Mouse (Mus musculus): ENCODE measurements around the gene Aebp2. TPM values are rescaled to one million over a fixed set of nuclear protein-coding genes. Genes with fewer than 3 reads are reported as not detected.
A peak's percentile ranks its signal among the peaks of the same experiment; 100 is the strongest.
"Not testable (repeated sequence)": the region's sequence is repeated elsewhere in the genome, so short reads cannot be mapped to it uniquely, and the experiment has no call there.

Aebp2 gene
- 32.5 and 38.1 TPM in 2 replicates for polyA plus RNA-seq (2012; rRNA removed)

DNA sequence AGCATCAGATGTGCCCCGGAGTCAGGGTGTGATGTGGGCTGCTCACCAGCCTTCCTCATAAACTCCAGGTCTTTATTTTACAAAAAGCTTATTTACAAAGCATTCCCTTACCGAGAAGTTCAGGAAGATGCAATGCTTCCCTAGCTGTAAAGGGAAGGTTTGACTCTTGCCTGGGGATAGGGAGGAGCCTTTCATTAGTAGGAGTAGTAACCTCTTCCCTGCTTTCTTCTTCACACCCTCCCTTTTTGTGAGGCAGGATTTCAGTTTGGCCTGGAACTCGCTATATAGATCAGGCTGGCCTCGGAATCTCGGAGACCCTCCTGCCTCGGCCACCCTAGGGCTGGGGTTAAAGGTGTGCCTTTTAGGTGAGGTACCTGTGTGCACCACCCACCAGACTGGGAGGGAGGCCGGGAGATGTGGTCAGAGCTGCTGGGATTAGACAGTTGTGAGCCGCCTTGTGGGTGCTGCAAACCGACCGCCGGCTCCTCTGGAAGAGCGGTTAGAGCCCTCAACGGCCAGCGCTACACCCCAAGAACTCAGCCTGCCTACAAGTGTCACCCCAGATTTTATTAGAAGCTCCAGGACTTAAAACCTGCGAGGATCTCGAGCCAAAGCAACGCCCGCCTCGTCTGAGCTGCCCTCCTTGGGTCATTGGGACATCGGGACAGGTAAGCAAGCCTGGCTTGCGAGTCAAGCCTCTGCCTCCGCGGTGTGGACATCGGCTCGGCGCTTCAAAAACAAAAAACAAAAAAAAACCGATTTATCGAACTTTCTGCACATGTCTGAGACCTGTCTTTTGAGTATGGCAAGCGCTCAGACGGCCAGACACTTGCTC, at the start of gene Aebp2:
Gene Aebp2, plus strand, starts transcription at position 273 of the 835 bp plus-strand sequence.
- DNase-seq (ENCODE audit: low spot score) = peak; percentile 27

DNA sequence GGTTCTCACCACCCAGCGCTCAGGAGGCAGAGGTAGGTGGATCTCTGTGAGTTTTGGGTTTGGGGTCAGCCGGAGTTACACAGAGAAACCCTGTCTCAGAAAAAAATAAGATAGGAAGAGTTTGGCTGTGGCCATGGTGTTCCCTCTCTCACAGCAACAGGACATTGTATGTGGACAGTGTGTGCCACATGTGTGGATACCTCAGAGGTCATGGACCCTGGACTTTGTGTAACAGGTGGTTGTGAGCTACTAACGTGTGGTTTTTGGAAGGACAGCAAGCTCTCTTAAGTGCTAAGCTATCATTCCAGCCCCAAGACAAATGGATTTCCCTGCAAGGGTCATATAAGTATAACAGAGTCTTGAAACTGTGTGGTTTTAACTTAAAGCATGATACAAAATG, 47.5 kb upstream of the Aebp2 start:
- DNase-seq (ENCODE audit: low spot score) = no peak

DNA sequence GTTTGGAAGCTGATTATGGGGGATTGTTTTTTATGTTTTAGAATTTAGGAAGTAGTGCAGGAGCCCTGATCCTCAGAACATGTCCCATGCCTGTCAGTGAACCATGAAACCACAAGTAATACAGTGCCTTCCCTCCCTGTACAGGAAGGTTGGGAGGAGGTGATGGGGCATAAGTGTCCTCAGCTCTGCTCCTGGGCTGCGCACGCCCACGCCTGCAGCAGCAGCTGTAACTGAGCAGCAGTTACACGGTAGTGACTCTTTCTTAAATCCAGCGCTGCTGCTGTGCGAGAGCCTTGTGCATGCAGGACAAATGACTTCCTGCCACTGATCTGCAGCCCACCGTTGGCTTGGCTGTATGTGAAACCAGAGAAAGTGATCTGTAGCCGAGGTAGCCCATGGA, 46.3 kb upstream of the Aebp2 start:
- DNase-seq (ENCODE audit: low spot score) = no peak

DNA sequence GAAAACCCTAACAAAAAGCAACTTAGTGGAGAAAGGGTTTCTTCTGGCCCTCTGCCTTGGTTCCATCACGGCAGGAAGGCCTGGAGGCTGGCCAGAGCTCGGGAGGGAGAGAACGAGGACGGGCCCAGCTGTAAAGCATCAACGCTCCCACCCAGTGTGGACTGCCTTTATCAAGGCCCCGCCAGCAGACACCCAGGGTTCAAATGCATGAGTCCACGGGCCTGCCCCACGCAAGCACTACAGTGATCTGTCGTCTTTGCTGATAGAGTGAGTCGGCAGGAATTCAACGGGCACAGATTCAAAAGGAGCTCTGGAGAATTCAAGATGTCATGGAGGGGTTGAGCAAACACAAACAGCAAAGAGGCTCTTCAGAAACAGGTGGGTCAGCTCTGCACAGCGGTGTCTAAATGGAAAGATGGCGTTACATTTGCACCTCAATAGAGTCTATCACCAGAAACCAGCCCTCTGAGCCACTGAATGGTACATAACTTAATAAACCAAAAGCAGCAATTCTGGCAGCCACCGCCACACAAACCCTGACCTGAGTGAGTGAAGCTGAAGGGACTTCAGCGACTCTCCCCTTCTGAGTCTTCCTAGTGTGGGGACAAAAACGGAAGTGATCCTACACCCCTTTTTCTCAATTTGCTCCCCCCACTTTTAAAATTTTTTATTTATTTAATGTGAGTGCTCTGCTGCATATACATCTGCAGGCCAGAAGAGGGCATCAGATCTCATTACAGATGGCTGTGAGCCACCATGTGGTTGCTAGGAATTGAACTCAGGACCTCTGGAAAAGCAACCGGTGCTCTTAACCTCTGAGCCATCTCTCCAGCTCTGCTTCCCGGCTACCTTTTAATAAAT, 45.3 kb upstream of the Aebp2 start:
- no peak for DNase-seq (ENCODE audit: low spot score)

DNA sequence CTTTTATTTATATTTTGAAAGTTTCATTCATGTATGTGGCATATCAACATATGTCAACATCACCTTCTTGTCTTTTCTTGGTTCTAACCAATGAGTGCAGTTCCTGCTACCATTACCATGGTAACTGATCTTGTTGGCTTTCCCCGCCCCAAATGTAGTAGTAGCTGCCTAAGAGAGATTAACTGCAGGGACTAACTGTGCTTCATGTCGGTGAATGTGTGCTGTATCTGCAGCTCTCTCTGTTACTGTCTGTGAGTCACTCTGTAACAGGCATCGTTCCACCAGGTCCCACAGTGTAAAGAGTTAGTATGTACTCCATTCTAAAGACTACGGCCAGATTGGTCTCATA, 44.7 kb upstream of the Aebp2 start:
- no peak for DNase-seq (ENCODE audit: low spot score)

DNA sequence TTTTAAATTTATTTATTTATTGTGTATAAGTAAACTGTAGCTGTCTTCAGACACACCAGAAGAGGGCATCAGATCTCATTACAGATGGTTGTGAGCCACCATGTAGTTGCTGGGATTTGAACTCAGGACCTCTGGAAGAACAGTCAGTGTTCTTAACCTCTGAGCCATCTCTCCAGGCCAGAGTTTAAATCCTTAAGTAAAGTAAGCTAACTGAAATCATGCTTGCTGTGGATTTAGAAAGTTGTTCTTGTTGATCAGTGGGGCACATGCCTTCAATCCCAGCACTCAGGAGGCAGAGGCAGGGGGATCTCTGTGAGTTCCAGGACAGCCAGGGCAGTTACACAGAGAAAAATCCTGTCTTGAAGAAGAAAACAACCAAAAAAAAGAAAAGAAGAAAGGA, 43.5 kb upstream of the Aebp2 start:
- DNase-seq (ENCODE audit: low spot score) = not testable (repeated sequence)

DNA sequence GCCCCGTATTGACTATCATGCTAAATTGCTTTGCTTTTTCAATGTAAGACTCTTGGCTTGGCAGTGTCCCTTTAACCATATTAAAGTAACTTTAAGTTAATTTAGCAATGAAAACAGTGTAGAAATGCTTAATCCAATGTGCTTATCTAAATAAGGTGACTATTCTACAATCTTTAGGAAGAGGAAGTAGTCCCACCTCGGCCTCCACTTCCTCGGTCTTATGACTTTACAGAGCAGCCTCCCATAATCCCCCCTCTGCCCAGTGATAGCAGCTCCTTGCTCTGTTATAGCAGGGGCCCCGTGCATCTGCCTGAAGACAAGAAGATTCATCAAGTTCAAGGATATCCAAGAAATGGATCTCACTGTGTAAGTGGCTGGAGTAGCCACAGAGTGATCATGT, 42.3 kb upstream of the Aebp2 start:
- DNase-seq (ENCODE audit: low spot score) = no peak

DNA sequence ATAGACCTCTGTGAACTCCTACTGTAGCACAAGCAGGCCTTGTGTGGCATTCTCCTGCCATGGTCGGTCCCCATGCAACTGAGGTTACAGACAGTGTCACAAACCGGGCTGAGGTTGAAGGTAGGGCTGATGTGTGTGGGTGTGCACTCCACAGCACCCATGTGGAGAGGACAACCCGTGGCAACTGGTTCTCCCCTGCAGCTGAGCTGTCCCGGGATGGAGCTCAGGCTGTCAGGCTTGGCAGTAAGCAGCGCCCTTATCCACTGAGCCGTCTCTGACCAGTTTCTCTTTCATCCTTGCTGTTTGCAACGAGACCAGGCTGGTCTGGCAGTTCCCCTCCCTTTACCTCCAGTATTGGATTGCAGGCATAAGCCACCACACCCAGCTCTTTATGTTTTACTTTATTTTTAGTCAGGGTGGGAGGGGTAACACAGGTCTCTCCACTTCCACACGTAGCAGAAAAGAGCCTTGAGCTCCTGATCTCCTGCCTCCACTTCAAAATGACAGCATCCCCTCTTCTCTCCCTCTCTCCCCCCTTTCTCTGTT, 35.7 kb upstream of the Aebp2 start:
- DNase-seq (ENCODE audit: low spot score) = no peak

DNA sequence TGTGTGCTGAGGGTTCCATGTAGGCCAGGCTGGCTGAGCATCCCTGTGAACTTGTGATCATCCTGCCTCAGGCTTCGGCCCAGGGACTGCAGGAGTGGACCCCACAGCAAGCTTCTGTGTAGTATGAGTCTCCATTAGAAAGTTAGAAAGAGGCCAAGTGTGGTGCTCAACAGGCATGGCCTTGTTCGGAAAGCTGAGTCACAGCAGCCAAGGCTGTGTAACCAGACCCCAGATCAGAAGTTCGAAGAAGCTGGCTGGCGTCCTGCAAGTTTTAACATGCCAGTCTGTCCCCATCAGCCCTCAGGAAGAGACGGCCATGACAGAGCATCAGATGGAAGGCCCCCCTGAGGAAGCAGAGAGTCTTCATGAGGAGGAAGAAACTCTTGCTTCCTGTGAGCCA, 31.1 kb upstream of the Aebp2 start:
- DNase-seq (ENCODE audit: low spot score) = no peak

DNA sequence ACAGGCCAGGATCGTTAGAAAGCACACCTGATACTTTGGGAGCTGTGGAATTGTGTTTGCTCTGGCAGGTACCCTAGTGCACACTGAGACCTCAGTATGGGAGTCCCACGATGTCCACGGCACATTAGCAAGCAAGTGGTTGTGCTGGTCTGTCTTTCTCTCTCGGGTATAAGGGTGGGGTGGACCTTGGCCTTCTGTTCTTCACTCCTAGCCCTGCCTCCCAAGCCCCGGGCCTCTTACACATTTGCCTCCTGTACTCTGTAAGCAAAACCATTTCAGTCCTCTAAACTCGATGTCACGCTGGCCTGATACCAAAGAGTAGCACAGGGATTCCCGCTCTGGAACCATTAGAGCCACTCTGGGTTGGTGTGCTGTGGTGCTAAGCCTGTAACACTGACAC, 29.8 kb upstream of the Aebp2 start:
- no peak for DNase-seq (ENCODE audit: low spot score)

DNA sequence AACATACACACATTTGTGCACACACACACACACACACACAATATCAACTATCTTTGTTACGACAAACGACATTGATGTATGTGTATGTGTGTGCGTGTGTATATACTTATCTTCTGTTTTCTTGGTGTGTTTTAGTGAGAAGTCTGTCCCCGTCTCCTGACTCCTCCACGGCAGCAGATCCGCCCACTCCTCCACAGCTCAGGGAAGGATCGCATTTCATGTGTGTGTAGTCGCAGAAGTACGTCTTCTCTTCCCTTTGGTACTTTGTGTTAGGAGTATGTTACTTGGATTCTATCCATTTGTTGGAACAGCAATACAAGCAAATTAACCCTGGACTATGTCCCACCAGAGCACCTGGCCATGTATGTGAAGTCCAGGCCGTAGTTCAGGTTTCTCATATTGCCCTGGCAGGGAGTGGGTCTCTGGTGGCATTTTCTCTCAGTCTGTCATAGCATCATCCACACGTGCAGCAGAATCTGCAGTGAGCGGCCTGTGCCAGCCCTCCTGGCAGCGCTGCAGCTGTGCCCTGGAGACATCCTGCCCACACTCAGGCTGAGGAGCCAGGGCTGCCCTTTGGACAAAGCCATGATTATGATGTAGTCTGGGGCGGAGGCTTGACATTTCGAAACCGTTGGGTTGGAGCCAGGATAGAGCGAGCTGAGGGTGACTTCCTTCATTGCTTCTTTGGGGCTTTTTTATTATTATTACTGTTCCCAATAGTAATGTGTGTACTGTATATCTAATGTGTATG, 28.9 kb upstream of the Aebp2 start:
- DNase-seq (ENCODE audit: low spot score) = peak; percentile 36

DNA sequence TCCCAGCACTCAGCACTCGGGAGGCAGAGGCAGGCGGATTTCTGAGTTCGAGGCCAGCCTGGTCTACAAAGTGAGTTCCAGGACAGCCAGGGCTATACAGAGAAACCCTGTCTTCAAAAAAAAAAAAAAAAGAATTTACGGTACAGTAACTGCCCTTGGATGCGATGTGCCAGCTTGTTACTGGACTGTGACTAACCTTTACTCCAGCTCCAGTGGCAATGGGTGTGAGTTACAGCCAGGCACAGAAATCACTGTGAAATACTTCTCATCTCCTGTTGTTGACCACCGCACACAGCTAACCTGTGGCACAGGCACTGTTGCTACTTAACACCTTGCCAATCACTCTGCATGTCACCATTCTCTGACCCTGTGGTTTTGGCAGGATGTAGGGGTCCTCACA, 26.9 kb upstream of the Aebp2 start:
- DNase-seq (ENCODE audit: low spot score) = not testable (repeated sequence)

DNA sequence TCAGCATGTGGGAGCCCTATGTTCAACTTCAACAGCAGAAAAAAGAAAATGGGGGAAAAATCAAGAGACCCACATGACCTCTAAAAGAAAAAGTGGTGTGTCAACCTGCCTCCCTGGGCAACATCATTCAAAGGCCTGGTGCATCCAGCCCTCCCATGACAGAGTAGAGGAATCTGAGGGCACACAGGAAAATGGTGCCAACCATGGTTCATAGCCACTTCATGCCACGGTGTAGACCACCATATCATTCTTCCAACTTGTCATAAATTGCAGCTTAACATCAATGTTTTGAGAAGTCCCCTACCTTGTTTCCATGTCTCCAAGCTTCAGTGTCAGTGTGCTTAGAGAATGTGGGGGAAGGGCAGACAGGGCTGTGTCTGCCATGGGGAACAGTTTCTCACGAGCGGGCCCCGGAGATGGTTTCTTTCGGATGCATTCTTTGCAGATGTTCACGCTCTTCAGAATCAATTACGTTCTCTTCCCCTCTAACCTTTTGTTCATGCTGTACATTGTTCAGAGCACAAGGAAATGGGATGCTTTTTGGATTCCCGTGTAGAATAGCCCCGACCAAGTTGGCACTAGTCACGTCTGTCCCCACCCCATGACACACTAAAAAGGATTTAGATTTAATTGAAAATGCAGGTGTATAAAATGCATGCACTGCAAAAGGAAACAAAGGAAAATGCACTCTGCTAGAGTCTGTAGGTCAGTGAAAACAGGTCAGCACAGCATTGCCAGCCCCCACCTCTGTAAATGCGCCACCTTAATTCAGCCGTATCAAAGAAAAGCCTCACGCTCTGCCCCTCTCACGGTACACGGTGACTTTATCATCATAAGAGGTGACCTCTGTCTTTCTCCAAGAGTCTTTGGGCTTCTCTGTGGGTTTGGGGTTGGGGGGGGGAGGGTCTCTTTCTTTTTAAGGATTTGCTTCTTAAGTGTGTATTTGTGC, 24.8 kb upstream of the Aebp2 start:
- no peak for DNase-seq (ENCODE audit: low spot score)

DNA sequence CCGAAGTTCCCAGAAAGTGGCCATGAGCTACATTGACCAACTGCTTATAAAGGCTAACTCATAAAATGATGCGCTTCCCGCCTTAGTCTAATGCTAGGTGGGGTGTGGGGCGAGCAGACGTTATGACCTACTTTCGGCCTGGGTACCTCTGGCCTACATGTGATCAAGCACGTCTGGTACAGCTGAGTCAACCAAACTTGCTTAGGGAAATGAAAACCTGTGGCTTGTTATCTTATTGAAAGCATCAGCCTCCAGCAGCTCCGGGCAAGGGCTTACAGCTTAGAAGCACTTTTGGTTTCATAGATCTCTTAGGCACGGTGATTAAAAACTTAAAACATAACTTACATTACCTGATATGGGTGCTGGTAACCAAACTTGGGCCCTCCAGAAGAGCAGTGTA, 23.9 kb upstream of the Aebp2 start:
- DNase-seq (ENCODE audit: low spot score) = no peak

DNA sequence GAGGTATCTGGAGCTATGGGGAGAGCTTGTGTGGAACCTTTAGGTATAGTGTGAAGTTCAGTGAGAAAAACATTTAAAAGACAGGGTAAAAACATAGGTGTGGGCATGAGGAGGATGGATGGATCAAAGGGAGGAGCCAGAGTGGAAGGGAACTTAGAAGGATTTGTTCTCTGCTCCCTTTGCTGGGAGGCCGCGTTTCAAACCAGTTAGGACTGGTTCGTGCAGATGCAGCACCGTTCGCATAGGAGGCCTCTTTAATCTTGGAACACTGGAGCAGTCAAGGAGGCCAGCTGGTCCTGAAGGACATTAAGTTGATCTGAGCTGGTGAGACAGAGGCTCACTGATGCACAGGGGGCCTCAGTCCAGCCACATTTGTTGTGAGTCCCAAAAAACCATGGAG, 23.1 kb upstream of the Aebp2 start:
- DNase-seq (ENCODE audit: low spot score) = no peak

DNA sequence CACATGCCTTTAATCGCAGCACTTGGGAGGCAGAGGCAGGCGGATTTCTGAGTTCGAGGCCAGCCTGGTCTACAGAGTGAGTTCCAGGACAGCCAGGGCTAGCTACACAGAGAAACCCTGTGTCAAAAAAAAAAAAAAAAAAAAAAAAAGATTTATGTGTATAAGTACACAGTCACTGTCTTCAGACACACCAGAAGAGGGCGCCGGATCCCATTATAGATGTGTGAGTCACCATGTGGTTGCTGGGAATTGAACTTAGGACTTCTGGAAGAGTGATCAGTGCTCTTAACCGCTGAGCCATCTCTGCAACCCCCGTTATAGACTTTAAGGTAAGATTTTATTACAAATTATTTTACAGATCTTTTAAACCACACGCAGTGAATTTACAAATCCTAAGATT, 21.8 kb upstream of the Aebp2 start:
- DNase-seq (ENCODE audit: low spot score) = not testable (repeated sequence)

DNA sequence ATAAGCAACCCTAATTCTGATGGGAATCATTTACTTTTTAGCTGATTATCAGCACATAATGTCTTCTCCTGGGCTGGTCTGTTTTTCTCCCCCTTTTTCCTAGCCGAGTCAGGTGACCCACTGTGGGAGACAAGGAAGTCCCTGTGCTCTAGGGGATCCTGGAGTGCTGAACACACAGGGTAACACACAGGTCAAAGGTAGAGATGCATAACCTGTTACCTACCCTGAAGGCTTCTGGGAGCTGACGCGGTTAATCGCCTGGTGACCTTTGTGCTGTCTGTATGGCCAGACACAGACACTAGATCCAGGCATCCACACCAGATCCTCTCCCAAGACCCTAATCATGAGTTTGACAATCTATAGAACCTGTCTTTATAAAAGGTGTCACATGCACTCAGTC, 21.3 kb upstream of the Aebp2 start:
- no peak for DNase-seq (ENCODE audit: low spot score)

DNA sequence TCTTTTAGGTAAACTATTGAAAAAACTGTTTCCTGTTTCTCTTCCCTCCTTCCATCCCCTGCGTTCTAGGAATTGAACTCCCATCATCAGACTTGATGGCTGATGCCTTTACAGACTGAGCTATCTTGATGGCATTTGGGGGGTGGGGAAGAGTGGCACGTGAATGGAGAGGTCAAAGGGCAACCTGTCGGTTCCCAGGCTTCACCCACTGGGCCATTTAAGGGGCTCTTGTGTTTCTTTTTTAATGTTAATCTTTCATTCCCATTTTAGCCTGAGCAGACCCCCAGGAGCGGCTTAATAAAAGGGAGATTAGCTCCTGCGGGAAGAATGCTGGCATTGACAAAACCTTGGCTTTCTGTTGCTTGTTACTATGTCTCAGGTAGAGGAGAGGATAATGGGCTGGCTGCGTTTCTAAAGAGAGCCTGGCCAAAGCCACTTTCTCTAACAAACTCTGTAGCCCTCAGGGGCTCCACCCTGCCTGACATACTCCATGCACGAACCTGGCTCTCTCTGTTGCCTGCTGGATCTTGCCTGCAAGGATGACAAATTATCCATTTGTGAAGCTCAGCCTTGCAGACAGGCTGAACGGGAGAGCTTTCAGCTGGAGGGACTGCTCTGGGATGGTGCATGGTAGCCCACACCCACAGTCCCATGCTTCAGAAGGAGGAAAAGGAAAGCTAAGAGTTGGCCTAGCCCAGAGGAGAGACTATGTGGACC, 19.1 kb upstream of the Aebp2 start:
- no peak for DNase-seq (ENCODE audit: low spot score)

DNA sequence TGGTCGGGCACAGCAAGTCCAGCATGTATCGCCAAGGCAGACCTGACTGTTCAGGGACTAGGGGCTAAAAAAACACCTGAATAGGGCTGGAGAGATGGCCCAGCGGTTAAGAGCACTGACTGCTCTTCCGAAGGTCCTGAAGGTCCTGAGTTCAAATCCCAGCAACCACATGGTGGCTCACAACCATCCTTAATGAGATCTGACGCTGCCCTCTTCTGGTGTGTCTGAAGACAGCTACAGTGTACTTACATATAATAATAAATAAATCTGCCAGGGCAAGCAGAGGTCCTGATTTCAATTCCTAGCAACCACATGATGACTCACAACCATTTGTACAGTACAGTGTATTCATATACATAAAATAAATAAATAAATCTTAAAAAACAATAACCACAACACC, 17.3 kb upstream of the Aebp2 start:
- not testable (repeated sequence) for DNase-seq (ENCODE audit: low spot score)

DNA sequence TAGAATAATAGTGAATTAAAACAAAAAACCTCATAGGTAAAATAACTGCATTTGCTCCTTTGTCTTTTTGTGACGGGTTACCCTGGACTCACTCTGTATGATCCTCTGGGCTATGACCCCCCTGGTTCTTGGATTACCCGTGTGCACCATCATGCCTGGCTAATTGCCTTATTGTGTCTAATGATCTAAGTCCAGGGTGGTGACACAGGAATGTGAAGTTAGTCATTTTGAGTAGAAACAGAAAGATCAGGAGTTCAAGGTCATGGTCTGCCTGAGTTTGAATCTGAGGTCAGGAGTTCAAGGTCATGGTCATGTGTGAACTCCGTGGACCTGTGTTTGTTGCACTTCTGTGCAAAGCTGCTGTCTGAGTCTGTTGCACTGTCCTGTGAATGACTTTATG, 16.7 kb upstream of the Aebp2 start:
- DNase-seq (ENCODE audit: low spot score) = no peak
